Mouse (Mus musculus) c-Kit-negative CD71-positive TER-119-positive erythroid progenitor cells, embryonic 14.5 days (primary cell): ENCODE data around the gene Ints6.

Experiments
- DNase-seq: peaks from one replicate; pipeline ENCODE4 v3.0.0-alpha.2; 2013; ENCODE audit warnings: low read depth, low spot score

Ints6 gene

GRCm38 (mm10) chr14:62761036-62761881 lies at the start of gene Ints6:
Gene Ints6, minus strand, starts transcription at chr14:62761169.
- peak; percentile 99 for DNase-seq

GRCm38 (mm10) chr14:62808661-62809523 lies 47.9 kb upstream of the Ints6 start:
- DNase-seq, result no peak

GRCm38 (mm10) chr14:62806921-62807320 lies 46.0 kb upstream of the Ints6 start:
- DNase-seq, result no peak

GRCm38 (mm10) chr14:62803204-62803603 lies 42.2 kb upstream of the Ints6 start:
- DNase-seq, result no peak

GRCm38 (mm10) chr14:62800791-62801190 lies 39.8 kb upstream of the Ints6 start:
- no peak for DNase-seq

GRCm38 (mm10) chr14:62798608-62799101 lies 37.7 kb upstream of the Ints6 start:
- no peak for DNase-seq

GRCm38 (mm10) chr14:62795719-62796118 lies 34.8 kb upstream of the Ints6 start:
- DNase-seq, result no peak

GRCm38 (mm10) chr14:62789282-62789681 lies 28.3 kb upstream of the Ints6 start:
- DNase-seq, result no peak

GRCm38 (mm10) chr14:62782981-62783380 lies 22.0 kb upstream of the Ints6 start:
- DNase-seq, result no peak

GRCm38 (mm10) chr14:62780520-62781316 lies 19.7 kb upstream of the Ints6 start:
- DNase-seq, result no peak

- no peak for DNase-seq
Measured at GRCm38 (mm10) chr14:62778095-62778494, 17.1 kb upstream of the Ints6 start.

- DNase-seq, result no peak
Measured at GRCm38 (mm10) chr14:62775034-62775433, 14.1 kb upstream of the Ints6 start.

GRCm38 (mm10) chr14:62774246-62774645 lies 13.3 kb upstream of the Ints6 start:
- no peak for DNase-seq

- DNase-seq, result no peak
Measured at GRCm38 (mm10) chr14:62773766-62774165, 12.8 kb upstream of the Ints6 start.

GRCm38 (mm10) chr14:62765398-62765797 lies 4.4 kb upstream of the Ints6 start:
- DNase-seq, result no peak

GRCm38 (mm10) chr14:62764371-62764770 lies 3.4 kb upstream of the Ints6 start:
- no peak for DNase-seq

GRCm38 (mm10) chr14:62761943-62762342 lies 974 bp upstream of the Ints6 start:
- no peak for DNase-seq

GRCm38 (mm10) chr14:62760321-62761035 lies 491 bp downstream of the Ints6 start:
- peak; percentile 50 for DNase-seq

- peak; percentile 56 for DNase-seq
Measured at GRCm38 (mm10) chr14:62759771-62760320, 1.1 kb downstream of the Ints6 start.

GRCm38 (mm10) chr14:62758714-62759113 lies 2.3 kb downstream of the Ints6 start:
- no peak for DNase-seq
